Comparison of ENCODE assay signal across 26 mouse cellular contexts in genomic region chr5:8227073-8227472, GRCm38 (mm10).
DNase-seq lines count a peak whose midpoint lies in the region; ATAC-seq and TF ChIP-seq lines count a peak whose summit lies in the region.
"Had no signal": no experiment of that assay in that cellular context is flagged by ENCODE, and none has a peak within 500 bp of the region (broad histone marks: within the 10 kb centered on the region; RNA-seq: fewer than 3 reads in every experiment).

No protein-coding gene starts in this region.

- intact Hi-C loops in left cerebral cortex, adult 2 months (cut with DNase I): loop anchor here (5.0 kb wide), 1 partner anchor 85 kb away; no protein-coding TSS in a partner anchor

- H3K27ac ChIP-seq in left cerebral cortex, adult 2 months: peak overlapping the region; percentile 68
- H3K27ac ChIP-seq: embryonic facial prominence, embryonic 13.5 days; embryonic facial prominence, embryonic 15.5 days; forebrain, embryonic 10.5 days; forebrain, embryonic 12.5 days had no signal

- ATAC-seq in frontal cortex, adult (ENCODE audit: low TSS enrichment): peak; percentile 93
- ATAC-seq: activated CD4-positive, CD25-positive, alpha-beta regulatory T cell, adult 4 months; CD4-positive, CD25-positive, alpha-beta regulatory T cell, adult 4 months; forebrain, embryonic 14.5 days; forebrain, embryonic 16.5 days; Patski had no signal

- DNase-seq in frontal cortex, postnatal 25 days (ENCODE audit: low spot score in 2 of 2): no peak
- no peak for DNase-seq in left cerebral cortex, adult 2 months (ENCODE audit: extremely low spot score in 1 of 2, low spot score in 2 of 2)
- no peak for DNase-seq in left cerebral cortex, adult 18-20 months (ENCODE audit: low spot score in 2 of 2)
- no peak for DNase-seq in urinary bladder, postnatal 10 days (ENCODE audit: low spot score)
- DNase-seq: adrenal gland, adult 8-10 months; adrenal gland, postnatal 14 days; adrenal gland, postnatal 36 days; B cell, adult 2 months; cerebellum, adult 11 months; cerebellum, adult 18-20 months; cerebellum, adult 8-10 months; cerebellum, adult 9-11 months; cerebellum, postnatal 14 days; cerebellum, postnatal 36 days; embryo, embryonic 11 days had no signal

- no peak overlapping the region for H3K4me3 ChIP-seq in left cerebral cortex, adult 2 months
- H3K4me3 ChIP-seq: embryonic facial prominence, embryonic 13.5 days; embryonic facial prominence, embryonic 15.5 days; erythroblast, embryonic 14.5 days; forebrain, embryonic 10.5 days; forebrain, embryonic 12.5 days had no signal

- no peak for TF ChIP-seq CTCF in left cerebral cortex, adult 2 months (IDR thresholded peaks at IDR 0.05)
